Mouse (Mus musculus) left cerebral cortex, adult 11 months (tissue): ENCODE results near the gene Cfap57.

ENCODE experiments used
- DNase-seq: peaks from one replicate; pipeline ENCODE4 v3.0.0; 2022; ENCODE audit warnings: low spot score

The Cfap57 gene

DNA sequence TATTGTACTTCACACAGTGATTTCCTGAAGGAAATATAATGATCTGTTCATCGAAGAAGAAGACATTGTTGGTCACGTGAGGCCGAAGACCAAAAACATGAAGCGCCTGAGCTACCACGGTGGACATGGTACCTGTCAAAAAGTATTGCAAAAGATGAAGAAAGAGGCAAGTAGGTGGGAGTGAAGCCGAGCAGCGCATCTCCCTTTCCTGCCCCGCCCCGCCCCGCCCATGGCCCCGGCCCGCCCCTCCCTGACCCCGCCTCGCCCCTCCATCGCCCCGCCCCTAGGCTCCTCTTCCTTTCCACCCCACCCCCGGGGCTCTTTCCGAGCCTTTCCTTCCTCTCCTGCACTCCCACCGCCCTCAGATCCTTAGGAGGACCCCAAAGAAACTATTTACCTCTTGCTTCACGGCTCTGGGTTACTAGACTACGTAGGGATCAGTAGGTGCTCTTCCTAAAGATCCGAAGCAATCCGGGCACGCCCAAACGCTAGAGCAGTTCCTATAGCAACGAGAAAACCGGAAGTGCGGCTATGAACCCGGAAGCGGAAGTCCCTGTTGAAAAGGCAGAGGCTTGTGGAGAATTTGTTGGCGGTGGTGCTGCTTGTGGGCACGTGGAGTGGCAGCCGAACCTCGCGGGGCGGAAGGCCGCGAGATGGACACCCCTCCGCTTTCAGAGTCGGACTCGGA is at the start of gene Cfap57, which contains the start of gene Ebna1bp2:
Cfap57 (minus strand) TSS at position 499 of the 688 bp plus-strand sequence.
Ebna1bp2 (plus strand) TSS at position 521 of the 688 bp plus-strand sequence.
- peak; percentile 87 for DNase-seq

DNA sequence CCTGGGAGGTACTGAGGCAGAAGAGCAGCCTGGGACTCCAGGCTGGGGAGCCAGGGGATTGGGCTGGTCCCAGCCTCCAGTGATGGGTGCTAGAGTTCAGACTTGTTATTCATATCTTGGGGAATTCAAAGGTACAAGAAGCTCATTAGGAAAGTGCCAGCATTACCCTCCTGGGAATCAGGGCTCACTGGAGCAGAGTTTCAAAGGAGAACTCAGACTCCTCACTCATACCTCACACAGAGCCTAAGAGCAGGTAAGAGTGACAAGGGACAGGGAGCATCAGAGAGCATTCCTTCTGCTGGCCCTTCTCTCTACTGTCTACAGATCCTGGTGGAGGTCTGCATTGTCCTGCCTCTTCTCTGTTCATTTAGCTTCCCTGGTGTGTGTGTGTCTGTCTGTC is 38.1 kb upstream of the Cfap57 start, which contains the start of gene Olfr62:
Olfr62 (plus strand) TSS at position 301 of the 400 bp plus-strand sequence.
- DNase-seq = no peak

DNA sequence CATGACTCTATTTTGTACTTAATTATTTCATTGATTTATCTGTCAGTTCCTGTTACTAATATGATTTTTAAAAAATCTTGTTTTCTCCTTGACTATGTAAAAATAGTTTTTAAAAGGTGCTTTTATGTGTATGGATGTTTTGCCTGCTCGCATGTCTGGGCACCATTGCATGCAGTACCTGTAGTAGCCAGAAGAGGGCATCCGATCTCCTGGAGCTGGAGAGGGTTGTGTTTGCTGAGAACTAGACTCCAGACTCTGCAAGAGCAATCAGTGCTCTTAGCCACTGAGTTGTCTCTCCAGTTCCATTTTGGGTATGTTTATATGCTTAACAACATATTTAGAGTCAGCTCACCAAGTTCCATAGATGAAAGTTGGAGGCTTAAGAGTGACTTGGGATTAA is 24.7 kb upstream of the Cfap57 start:
- DNase-seq = no peak

DNA sequence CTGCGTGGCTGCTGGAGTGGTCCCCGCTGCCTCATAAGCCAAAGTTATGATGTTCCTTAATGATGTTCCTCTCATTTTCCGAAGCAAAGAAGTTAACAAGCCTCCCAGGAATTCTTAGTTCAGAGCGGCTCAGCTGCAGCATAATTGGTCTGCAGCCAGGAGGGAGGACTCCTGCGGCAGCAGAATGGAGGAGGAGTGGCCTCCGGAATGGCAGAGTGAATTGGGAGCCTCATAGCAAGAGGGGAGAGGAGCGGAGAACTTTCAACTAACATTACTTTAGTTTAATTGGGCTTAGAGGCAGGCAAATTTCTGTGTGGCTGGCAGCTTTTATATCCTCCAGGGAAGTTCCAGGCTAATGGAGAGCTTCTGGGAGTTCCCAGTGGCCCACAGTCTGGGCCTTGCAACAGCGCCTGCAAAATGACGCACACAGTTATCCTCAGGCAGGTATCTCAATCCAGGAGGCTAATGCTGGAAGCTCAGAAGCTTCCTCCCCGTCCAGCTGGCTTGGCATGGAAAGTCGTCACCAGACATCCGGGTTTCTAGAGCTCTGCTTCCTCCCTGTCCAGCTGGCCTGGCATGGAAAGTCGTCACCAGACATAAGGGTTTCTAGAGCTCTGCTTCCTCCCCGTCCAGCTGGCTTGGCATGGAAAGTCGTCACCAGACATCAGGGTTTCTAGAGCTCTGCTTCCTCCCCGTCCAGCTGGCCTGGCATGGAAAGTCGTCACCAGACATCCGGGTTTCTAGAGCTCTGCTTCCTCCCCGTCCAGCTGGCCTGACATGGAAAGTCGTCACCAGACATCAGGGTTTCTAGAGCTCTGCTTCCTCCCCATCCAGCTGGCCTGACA is 22.0 kb upstream of the Cfap57 start:
- no peak for DNase-seq

GRCm38 (mm10) chr4:118630261-118630660 is 9.7 kb upstream of the Cfap57 start:
- DNase-seq = no peak

DNA sequence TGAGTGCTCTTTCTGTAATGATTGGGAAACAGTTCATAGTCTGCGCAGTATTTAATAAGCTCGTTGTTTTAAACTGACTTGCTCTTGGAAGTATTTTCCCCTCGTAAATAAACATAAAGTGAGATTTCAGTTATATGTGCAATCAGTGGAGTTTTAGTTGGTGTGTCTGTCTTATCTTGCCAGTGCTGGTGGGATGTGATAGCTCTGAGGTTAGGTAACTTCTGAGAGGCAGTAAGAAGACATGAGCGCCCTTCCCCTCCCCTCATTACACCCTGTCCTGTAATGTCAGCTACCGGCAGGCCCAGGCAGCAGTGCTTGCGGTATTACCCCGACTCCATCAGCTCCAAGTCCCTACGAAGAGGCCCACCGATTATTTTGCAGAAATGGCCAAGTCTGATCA is 1.2 kb upstream of the Cfap57 start:
- no peak for DNase-seq

- no peak for DNase-seq
Measured at GRCm38 (mm10) chr4:118620967-118621320, 367 bp upstream of the Cfap57 start.

- DNase-seq = no peak
Measured at GRCm38 (mm10) chr4:118615412-118615811, 5.2 kb downstream of the Cfap57 start.

- no peak for DNase-seq
Measured at GRCm38 (mm10) chr4:118612619-118613018, 8.0 kb downstream of the Cfap57 start.

GRCm38 (mm10) chr4:118609836-118610235 is 10.7 kb downstream of the Cfap57 start:
- no peak for DNase-seq

GRCm38 (mm10) chr4:118604065-118604464 is 16.5 kb downstream of the Cfap57 start:
- no peak for DNase-seq

GRCm38 (mm10) chr4:118589733-118590130 is 30.8 kb downstream of the Cfap57 start:
- no peak for DNase-seq

- no peak for DNase-seq
Measured at GRCm38 (mm10) chr4:118589053-118589732, 31.4 kb downstream of the Cfap57 start.

DNA sequence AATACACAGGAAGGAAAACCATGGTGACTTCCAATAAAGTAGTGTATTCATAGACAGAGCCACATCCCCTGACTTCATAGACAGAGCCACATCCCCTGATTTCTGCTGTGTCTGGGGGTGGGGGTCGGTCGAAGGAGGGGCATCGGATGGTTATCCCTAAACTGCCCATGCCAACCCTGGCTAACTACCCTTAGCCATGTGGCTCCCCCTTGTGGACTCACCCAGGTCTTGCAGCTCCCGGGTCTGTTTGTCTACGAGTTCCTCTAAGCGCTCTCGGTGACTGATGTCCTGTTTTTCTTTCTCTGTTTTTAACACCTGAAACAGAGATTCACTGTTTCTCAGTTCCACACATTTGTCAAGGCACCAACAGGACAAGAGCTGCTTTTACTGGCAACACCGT is 37.9 kb downstream of the Cfap57 start:
- no peak for DNase-seq

GRCm38 (mm10) chr4:118581508-118581907 is 39.1 kb downstream of the Cfap57 start:
- DNase-seq = no peak

- no peak for DNase-seq
Measured at GRCm38 (mm10) chr4:118579313-118579712, 41.3 kb downstream of the Cfap57 start.

DNA sequence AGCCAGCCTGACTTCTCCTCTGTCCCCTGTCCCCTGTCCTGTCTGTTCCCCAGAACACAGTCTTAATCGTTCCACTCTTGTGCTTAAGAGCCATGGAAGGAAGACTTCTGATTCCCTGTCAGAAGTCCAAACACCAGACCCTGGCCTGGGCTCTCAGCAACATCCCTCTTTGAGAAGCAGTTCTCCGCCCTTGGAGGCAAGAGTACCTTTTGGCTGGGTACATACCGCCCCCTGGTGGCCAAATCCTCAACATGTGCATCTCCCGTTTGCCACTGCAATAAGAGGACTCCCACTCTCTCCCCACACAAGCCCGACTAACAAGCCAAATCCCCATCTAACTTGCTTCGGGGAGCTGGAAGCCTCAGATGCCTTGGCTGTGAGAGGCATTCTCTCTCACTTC is 44.5 kb downstream of the Cfap57 start:
- peak; percentile 78 for DNase-seq

- DNase-seq = peak; percentile 63
Measured at GRCm38 (mm10) chr4:118571441-118571840, 49.1 kb downstream of the Cfap57 start.

DNA sequence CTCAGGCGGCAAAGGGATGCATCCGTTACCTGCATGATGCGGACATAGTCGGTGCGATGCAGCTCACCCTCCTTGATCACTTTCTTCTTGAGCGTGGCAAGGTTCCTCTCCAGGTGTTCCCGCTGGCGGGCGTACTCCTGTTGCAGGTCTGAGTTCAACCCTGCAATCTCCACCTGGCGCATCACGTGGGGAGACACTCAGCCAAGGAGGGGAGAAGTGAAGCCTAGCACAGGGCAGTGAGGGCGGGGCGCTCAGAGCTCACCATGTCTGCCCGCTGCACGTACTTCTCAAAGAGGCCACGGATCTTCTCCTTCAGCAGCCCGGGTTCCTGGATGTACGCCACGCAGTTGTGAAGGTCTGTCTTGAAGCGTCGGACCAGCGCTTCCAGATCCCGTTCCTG is 51.3 kb downstream of the Cfap57 start:
- DNase-seq = no peak

GRCm38 (mm10) chr4:118568709-118569108 is 51.9 kb downstream of the Cfap57 start:
- DNase-seq = no peak

- peak; percentile 48 for DNase-seq
Measured at GRCm38 (mm10) chr4:118566161-118566676, 54.4 kb downstream of the Cfap57 start.

GRCm38 (mm10) chr4:118564926-118565279 is 55.7 kb downstream of the Cfap57 start:
- no peak for DNase-seq
